Mouse (Mus musculus) 3134 (cell line): ENCODE measurements around the gene Sept8.

ENCODE experiments used
- DNase-seq: peaks from one replicate; pipeline ENCODE4 v3.0.0-alpha.2; 2011; ENCODE audit warnings: low spot score; ENCODE audit not compliant: insufficient read length; ENCODE audit errors: extremely low read depth

Sept8 gene

DNA sequence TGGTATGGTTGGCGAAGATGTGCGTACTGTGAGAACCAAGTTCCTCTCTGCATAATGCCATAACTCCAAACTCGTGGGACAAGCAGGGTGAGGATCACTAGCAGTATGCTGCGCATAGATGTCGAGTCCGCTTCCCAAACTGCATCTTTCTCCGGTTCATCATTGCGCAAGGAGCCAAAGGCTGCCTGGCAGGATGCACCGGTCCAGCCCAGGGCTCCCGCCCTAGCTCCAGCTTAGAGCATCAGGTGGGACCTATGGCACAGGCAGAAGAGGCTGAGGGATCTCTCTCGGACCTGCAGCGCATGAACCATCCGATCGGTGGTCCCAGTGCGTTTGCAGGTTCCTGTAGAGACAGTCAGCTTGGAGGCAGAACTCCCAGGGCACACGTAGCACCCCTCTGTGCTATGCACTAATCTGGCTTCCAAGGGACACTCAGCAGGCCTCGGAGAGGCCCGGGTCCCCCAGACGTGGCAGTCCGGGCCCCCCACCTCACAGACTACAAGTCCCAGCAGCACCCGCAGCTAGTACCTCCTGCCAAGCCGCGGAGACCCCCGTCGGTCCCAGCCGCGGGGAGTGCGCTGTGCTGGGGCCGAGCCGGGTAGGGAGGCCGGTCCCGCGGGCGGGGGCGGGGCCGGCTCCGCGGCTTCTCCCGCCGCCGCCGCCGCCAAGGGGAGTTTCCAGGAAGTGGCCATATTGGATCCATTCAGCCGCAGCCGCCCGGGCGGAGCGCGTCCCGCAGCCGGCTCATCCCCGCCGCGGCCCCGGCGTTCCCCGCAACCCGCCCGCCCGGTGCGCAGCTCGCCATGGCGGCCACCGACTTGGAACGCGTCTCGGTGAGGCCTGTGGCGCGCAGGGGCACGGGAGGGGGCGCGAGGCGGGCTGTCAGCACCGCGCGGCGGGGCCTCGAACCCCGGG is at the start of gene Sept8:
Sept8 (plus strand) TSS at position 51 of the 915 bp plus-strand sequence.
- DNase-seq = peak; percentile 73

- DNase-seq = no peak
Measured at GRCm38 (mm10) chr11:53469294-53469967, 49.6 kb upstream of the Sept8 start.

GRCm38 (mm10) chr11:53469968-53470695 is 48.9 kb upstream of the Sept8 start, which contains the start of gene Gm9837:
Gm9837 (minus strand) TSS chr11:53470479.
- DNase-seq = peak; percentile 63

- no peak for DNase-seq
Measured at GRCm38 (mm10) chr11:53472709-53473108, 46.3 kb upstream of the Sept8 start.

DNA sequence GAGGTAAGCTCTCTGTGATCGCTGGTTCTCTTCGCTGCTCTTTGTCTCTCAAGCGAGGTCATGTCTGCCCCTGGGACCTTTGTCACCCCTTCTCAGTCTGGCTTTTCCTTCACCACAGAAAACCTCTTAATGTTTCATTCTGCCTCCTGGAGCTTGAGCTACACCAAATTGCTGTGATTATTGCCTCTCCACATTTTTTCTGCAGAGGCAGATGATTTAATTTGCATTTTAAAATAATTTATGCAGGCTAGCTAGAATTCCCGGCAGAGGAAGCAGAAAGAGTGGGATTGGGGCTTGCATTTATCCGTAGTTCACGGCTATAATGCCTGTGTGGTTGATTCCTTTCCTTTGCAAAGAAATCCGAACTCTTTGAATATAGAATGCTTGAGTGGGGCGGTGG is 43.4 kb upstream of the Sept8 start:
- no peak for DNase-seq

DNA sequence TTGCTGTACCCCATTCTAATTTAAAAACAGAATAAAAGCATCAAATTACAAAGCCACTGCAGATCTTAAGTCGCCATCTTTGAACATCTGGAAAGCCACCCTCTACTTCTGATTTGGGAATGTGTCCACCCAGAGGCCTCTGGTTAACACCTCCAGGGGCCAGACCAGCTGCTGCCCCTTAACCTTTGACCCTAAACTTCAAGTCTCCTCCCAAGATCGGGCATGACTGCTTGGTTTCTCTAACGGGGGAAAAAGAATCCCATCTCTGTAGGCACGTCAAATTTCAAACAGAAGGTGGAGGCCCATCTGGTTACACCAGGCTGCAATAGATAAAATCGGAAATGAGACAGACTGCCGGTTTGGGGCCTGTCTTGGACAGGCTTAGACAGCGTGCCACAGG is 41.2 kb upstream of the Sept8 start:
- DNase-seq = no peak

GRCm38 (mm10) chr11:53478383-53479170 is 40.5 kb upstream of the Sept8 start:
- no peak for DNase-seq

GRCm38 (mm10) chr11:53479171-53479782 is 39.8 kb upstream of the Sept8 start:
- DNase-seq = no peak

- no peak for DNase-seq
Measured at GRCm38 (mm10) chr11:53479783-53480301, 39.2 kb upstream of the Sept8 start, which contains the start of the genes Gm9945 and Sowaha. Gm9945 (plus strand) TSS chr11:53480166. Sowaha (minus strand) TSS chr11:53480274.

GRCm38 (mm10) chr11:53481088-53481730 is 37.8 kb upstream of the Sept8 start:
- DNase-seq = no peak

- peak; percentile 31 for DNase-seq
Measured at GRCm38 (mm10) chr11:53483159-53483891, 35.7 kb upstream of the Sept8 start.

DNA sequence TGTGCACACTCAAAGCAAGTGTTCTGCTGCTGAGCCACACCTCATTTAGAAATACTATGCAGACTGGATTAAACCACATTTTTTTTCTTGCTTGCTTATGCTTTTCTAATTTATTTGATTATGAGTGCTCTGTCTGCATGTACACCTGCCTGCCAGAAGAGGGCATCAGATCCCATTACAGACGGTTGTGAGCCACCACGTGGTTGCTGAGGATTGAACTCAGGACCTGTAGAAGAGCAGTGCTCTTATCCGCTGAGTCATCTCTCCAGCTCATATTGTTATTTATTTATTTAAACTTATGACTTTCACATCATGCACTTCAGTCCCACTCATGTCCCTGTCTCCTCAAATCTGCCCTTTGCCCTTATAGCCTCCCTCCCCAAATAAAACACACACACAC is 33.3 kb upstream of the Sept8 start:
- no peak for DNase-seq

GRCm38 (mm10) chr11:53486351-53486750 is 32.7 kb upstream of the Sept8 start:
- DNase-seq = no peak

- DNase-seq = no peak
Measured at GRCm38 (mm10) chr11:53486822-53487594, 32.0 kb upstream of the Sept8 start.

DNA sequence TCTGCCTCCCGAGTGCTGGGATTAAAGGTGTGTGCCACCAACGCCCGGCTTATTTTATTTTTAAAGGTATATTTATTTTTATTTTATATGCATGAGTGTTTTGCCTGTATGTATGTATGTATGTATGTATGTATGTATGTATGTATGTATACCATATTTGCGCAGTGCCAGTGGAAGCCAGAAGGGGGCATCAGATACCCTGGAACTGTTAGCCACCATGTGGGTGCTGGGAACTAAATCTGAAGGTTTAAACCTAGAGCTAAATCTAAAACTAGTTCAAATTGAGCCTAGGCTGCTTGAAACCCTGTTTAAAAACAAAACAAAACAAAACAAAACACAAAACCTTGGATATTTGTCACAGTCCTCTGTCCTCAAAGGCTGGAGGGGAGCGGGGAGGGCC is 30.1 kb upstream of the Sept8 start:
- DNase-seq = no peak

- DNase-seq = no peak
Measured at GRCm38 (mm10) chr11:53489421-53489820, 29.6 kb upstream of the Sept8 start.

- no peak for DNase-seq
Measured at GRCm38 (mm10) chr11:53491954-53492401, 27.1 kb upstream of the Sept8 start.
